Mouse (Mus musculus) common myeloid progenitor, adult 5-6 weeks (primary cell): Measurements from ENCODE around the gene Ugt1a8. TPM values are rescaled to one million over a fixed set of nuclear protein-coding genes. Genes with fewer than 3 reads are reported as not detected.
A peak's percentile ranks its signal among the peaks of the same experiment; 100 is the strongest.

Experiments used
- ATAC-seq: replicated peaks from 2 replicates; pipeline ENCODE4 v1.8.0; 2016; ENCODE audit warnings: low read depth, mild to moderate bottlenecking, moderate TSS enrichment, inconsistent platforms; ENCODE audit not compliant: poor library complexity, severe bottlenecking
- total RNA-seq: library from RNA; stranded (forward); fragments of 200-1000, 187-1606 nt; gene quantifications from 2 replicates; pipeline ENCODE4 v1.2.3, GENCODE M21; 2017

Gene Ugt1a8
- total RNA-seq, 1 experiment from 2014 or later = not detected

DNA sequence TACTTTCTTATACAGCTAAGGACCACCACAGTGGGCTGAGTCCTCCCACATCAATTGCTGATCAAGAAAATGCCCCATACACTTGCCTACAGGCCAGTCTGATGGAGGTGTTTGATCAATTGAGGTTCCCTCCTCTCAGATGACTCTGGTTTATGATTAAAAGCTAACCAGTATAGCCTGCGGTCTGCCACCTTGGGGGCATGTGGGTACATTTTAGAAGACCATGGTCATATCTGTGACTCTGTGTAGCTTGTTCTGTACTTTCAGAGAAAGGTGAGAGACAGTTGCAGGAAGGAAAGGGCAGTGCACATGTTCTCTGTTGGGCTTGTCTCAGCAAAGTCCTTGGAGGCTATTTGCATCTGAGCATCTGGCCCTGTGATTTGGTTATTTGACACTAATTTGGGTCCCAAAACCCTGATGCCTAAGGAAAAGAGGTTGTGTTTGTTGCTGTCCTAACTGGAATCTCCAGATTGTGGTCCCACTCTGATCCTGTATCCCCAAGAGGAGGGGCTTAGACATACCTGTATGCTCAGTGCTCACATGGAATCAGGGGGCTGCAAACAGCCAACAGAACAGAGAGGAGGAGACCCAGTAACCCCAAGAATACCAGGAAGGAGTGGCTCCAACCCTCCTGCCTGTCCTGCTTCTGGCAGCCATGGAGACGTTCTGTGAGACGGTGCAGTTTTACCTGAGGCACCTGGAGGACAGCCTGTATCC lies 145.2 kb downstream of the Ugt1a8 start:
- no peak for ATAC-seq

DNA sequence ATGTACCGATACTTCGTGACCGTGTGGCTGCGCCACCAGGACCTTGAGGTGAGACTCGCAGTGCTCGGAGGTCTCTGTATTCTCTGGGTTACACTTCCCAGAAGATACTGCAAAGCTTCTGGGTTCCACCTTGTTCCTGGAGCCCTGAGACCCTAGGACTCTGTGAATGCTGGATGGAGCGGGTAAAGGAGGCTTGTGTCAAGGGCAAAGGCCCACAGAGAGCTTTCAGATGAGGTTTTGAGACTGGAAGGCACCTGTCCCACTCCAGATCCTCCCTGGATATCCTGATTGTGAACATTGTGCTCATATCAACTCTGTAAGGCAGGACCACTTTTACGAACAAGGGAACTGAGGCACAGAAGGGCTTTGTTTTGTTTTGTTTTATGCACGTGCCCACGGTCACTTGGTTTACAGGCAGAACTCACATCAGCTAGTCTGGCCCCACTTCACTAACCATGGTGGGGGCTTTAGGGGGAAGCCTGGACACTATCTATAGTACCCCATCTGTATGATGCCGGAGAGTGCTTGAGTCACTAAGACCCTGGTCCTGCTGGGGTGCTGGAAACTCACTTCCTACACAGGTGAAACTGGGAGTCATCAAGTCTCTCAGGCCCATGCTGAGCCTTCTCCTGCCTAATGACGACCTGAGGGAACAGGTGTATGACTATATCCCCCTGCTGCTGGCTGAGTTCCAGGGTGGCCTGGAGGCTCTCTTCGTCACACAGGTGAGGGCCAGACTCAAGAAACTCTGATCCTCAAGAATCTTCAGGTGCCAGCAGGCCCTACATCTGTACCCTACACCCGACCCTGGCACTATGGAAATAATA lies 146.0 kb downstream of the Ugt1a8 start:
- no peak for ATAC-seq

DNA sequence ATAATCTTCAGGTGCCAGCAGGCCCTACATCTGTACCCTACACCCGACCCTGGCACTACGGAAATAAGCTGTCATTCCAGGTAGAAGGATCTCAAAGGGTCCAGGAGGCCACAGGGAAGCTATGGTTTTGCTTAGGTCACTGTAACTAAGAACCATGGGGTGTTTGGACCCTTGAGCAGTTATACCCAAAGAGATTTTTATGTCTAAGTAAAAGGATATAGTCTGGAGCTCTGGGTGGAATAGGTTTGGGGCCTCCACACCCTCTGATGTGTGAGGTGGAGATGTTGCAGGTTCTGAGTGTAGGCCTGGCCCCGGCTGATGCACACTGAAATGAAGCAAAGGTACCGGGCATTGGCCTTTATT lies 146.6 kb downstream of the Ugt1a8 start:
- no peak for ATAC-seq

DNA sequence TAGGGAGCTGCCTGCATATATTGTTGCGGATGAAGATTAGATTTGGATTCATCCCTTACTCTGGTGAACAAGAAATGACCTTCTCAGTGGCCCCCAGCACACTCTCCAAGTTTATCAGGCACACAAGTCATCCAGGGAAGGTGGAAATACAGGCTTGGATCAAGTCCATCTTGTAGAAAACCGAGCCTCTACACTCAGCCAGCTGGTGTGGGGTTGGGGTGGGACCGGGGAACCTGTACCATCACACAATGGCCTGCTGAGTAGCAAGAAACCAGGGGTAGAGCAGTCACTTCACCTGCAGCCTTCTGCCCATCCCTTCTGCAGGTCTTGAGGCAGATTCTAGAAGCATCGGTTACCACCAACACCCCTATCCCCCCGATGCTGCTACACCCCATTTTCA lies 147.0 kb downstream of the Ugt1a8 start:
- ATAC-seq = no peak

DNA sequence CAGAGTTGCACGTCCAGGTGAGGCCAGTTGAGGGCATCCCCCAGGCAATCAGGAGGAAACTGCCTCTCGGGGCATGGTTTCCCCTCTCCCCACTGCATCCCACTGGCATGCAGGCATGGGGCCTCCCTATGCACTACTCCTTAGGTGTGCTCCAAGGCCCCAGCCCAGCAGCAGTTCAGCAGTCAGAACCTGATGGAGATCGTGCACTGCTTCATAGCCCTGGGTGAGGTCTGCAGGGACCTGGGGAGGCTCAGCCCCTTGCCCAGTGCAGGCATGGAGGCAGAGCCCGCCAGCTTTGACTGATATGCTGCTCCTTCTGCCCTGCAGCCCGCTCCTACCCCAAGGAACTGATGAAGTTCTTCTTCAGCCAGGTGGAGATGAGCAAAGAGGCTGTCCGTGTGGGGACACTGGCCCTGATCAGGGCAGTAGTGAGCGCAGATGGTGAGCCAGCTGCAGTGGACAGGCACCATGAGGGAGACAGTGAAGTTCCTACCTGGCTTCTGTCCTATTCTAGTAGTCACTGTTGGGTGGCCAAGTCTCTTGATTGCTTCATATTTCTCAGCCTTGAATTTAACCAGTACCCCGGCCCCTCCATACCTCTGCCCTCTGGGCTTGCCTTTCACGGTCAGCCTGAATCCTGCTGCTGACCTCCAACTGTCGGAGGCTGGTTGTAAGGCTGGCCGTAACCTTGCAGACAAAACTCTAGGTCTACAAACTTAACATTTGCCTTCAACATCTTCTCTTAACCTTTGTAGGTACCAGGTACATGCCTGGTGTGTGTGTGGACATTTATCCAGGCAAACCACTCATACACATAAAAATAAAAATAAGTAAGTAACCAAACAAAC lies 147.7 kb downstream of the Ugt1a8 start:
- ATAC-seq = no peak

GRCm38 (mm10) chr1:88235894-88236415 lies 148.3 kb downstream of the Ugt1a8 start:
- ATAC-seq = no peak

- ATAC-seq = no peak
These were observed 149.7 kb downstream of the Ugt1a8 start for GRCm38 (mm10) chr1:88237311-88237710.

- no peak for ATAC-seq
These were observed 151.2 kb downstream of the Ugt1a8 start for GRCm38 (mm10) chr1:88238771-88239170.

DNA sequence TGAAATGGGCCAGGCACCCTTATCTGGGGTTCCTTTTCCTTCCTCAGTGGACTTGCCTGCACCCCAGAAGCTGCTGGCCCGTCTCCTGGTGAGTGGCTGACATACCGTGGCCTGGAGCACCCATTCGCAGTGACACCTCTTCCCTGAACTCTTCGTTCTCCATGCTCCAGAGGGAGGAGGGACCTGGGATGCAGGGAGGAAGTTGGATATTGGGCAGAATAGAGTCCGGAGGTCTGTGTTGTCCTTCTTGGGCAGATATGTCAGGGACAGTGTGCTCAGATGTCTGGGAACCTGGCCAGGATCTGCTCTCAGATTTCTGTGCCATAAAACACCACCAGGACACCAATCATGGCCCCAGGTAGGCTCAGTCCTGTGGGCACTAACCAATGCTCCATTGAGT lies 152.5 kb downstream of the Ugt1a8 start:
- ATAC-seq = no peak

DNA sequence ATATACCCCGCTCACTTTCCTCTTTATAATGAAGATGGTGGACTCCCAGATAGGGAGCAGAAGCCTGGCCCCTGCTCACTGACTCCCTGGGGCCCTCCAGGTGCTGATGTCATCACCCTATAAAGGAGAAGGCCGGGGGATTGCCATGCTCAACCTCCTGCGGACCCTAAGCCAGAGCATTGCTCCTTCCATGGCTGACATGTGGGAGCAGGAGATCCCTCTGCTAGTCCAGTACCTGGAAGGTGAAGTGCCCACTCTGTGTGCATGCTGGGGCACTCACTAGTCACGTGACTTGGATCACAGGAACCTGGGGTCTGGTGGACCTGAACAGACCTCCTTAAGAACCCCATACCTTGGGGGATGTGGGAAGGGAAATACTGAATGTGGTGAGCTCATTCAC lies 153.0 kb downstream of the Ugt1a8 start:
- no peak for ATAC-seq

GRCm38 (mm10) chr1:88243861-88244260 lies 156.2 kb downstream of the Ugt1a8 start:
- no peak for ATAC-seq

DNA sequence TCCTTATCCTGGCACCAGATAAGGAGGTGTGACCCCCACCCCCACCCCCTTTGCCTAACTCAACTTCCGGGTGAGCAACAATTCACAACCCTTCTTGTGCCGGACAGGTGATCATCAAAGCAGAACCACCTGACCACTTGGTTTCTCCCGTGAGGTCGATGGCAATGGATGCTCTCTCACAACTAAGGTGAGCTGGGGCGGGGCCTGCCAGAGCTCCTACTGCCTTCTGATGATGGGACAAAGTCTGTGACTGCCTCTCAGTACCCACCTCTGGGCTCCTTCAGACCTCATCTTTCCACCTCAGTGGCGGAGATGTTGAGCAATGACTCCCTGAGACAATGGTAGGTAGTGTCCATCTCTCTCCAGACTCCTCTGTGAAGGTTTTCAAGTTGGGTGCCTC lies 158.3 kb downstream of the Ugt1a8 start:
- no peak for ATAC-seq

GRCm38 (mm10) chr1:88246386-88246785 lies 158.8 kb downstream of the Ugt1a8 start:
- no peak for ATAC-seq

GRCm38 (mm10) chr1:88247660-88248059 lies 160.0 kb downstream of the Ugt1a8 start:
- no peak for ATAC-seq

- ATAC-seq = peak; percentile 10; the same call in 1 of the 2 replicates
These were observed 161.0 kb downstream of the Ugt1a8 start for GRCm38 (mm10) chr1:88248658-88249057.

GRCm38 (mm10) chr1:88249596-88249995 lies 162.0 kb downstream of the Ugt1a8 start:
- ATAC-seq = no peak

- ATAC-seq = no peak
These were observed 162.4 kb downstream of the Ugt1a8 start for GRCm38 (mm10) chr1:88250023-88250422.

GRCm38 (mm10) chr1:88253106-88253505 lies 165.5 kb downstream of the Ugt1a8 start:
- ATAC-seq = 0 out of 2 replicates have a peak, but pooled peaks have one; percentile 9

DNA sequence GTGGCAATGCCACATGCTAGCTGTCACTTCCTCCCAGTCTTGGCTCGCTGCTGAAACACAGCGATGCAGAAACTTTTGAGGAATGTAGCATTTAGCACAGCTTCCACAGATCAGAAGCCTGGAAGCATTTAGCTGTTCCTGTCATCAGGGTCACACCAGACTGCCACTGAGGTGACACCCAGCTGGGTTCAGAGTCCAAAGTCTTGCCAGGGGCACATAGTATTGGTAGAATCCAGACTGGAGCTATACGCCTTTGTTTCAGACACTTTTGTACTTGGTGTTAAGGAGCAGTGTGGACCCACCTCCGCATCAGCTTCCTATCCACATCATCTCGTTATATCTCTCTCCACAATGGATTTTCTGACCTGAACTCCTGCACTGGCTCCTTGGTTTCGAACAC lies 165.9 kb downstream of the Ugt1a8 start:
- no peak for ATAC-seq

- no peak for ATAC-seq
These were observed 167.3 kb downstream of the Ugt1a8 start for GRCm38 (mm10) chr1:88254793-88255465.
